Mouse (Mus musculus) G1E-ER4 (cell line): ENCODE measurements around the gene Smug1. TPM values are rescaled to one million over a fixed set of nuclear protein-coding genes. Genes with fewer than 3 reads are reported as not detected.

Experiments used
- GATA1 ChIP-seq: IDR thresholded peaks from one replicate; pipeline ENCODE4 v1.8.0; 2012; ENCODE audit warnings: low read length, inconsistent platforms
- polyA plus RNA-seq: library from polyadenylated mRNA; stranded (reverse); fragments of >175 nt; gene quantifications from 2 replicates; pipeline ENCODE4 v1.2.3, GENCODE M21; 2012

Gene Smug1
- polyA plus RNA-seq, 1 experiment, result 5.6 TPM

DNA sequence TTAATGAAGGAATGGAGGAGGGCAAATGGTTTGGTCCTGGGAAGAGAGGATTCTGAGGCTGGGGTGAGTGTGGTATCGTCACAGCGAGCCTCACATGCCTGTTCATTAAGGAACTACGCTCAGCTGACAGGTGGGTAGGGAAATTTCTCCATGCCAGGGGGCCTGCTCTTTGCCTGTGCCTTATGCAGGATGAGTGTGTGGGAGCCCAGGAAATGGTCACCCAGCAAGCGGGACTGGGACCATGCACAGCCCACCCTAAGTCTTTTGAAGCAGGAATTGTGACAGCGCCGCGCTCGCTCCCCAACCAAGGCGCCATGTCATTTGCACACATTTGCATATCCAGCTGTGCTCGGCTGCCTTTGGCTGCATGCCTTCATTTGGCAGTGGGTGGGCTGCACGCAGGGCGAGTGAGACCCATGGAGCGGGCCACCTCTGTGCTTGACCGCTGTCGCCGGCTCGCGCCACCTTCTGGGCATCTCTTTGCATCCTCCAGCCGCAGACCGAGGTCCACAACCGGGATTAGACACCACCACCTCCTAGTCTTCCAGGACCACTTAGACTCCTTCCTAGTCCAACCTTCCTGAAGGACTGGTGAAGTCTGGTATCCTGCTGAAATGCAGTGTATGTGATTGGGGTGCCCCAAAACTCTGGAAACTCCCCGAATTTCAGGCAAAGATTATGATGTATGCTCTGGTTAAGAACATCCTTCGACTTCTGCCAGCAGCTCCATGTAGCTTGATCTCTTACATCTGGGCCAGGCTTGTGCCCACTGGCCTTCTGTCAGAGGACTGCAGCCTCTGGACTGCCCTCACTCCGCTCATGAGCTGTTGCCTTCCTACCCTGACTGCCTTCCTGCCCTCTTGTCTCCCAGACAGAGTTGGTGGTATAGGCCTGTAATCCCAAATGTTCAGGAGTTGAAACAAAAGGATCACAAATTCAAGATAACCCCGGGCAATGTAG, 17.0 kb upstream of the Smug1 start:
- no peak for TF ChIP-seq GATA1

DNA sequence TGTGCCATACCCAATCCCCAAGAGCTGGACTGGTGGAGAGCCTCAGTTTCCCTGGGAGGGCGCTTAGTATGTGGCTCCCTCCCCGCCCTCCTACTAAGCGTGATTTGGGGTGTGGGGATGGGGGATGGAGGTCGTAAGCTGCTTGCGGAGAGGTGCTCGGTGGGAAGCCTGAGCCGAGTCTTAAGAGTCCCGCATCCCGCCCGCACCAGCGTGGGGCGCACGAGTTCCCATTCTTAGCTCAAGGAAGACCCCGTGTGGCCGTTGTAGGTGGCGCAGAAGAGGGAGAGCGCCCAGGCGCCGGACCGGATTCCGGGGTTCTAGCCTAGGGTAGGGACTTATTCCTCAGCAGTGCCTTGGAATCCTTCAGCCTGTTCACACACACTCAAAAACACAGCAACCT, 16.2 kb upstream of the Smug1 start:
- no peak for TF ChIP-seq GATA1

DNA sequence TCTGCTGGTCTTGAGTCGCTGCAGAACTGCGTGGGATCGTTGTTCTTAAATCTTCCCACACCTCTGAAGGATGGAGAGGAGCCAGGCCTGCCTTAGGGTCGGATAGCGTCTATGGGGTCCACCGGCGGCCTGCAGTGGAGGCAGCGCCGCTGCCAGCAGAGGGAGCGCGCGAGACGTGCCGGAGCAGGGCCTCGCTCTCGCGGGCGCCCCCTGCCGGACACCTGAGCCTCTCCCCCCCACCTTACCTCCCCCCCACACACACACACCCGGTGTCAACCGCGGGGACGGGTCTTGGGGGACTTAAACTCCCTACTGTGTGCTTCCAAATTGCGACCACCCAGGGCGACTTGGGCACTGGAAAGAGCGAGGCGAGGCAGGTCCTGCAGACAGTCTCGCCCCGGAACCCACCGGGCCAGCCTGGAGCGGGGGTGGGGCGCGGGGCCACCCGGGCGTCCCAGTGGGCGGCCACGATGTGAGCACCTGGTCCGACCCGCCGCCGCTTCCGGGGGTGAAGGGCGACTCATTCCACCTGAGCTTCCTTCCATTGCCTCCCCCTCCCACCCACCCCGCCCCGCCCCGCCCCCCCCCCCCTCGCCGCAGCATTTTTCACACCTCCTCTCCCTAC, 15.4 kb upstream of the Smug1 start:
- TF ChIP-seq GATA1, result no peak

DNA sequence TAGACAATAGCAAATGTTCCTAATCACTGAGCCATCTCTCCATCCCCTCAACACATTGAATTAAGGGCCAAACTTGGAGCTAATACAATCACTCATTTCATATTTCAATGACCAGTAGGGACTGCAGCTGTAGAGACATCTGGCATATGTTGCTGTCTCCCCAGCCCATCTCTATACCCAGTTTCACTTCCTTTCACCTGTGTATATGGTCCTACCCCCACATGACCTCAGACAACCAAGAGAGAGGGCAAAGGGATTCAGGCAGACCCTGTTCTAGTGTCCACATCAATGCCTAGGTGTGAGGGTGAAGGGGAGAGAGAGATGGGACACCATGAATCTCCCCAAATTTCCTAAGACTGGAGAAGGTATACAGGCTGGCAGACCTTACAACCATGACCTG, 13.5 kb upstream of the Smug1 start:
- no peak for TF ChIP-seq GATA1

DNA sequence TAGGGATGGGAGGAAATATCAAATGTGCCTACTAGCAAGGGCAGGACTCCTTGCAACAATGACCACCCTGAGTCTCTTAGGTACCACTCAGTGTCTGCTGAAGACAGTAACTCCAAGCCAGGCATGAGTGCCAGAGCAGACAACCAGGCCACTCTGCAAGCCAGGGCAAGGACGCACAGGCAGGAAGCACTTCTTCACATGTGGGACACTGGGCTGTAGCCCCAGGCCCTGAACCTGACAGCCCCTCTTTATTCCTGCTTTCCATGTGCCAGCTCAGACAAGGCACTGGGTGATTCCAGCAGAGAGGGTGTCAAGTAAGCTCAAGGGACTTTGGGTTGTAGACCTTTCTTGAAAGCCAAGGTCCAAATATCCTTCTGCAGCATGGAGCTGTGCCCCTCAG, 11.9 kb upstream of the Smug1 start:
- no peak for TF ChIP-seq GATA1

DNA sequence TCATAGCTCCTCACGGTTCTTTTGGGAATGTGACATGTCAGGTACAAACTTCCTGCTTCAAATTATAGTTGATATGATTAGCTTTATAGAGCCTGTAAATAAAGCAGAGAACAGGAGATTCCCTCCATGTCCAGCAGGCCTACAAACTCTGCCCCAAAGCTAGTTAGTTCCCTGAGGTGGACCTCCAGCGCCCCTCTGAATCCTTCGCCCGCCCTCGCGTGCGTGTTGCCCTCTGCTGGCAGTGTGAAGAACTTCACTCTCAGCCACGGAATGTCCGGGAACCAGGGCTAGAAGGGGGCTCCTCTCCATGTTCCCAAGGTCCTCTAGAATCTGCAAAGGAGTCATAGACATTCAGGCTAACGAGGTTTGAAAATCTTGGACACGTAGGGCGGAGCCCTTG, 11.2 kb upstream of the Smug1 start:
- no peak for TF ChIP-seq GATA1

DNA sequence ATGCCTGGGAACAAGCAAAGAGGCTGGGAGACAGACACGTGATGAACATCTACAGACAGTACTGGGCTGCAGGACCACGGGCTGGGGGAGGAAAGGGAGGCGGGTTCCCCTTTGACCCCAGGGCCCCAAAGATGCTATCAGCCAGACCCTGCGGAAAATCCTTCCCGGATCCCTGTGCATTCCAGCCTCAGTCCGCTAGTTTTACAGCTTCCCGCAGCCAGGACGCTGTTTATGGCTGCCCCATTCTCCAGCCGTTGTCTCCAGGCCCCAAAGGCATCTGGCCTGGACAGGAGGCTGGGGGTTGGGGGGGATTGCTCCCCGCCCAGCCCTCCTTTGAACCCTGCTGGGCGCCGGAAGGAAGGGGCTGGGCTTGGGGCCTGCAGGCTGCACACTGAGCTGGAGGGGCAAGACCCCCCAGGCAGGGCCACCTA, 10.7 kb upstream of the Smug1 start:
- TF ChIP-seq GATA1, result no peak

DNA sequence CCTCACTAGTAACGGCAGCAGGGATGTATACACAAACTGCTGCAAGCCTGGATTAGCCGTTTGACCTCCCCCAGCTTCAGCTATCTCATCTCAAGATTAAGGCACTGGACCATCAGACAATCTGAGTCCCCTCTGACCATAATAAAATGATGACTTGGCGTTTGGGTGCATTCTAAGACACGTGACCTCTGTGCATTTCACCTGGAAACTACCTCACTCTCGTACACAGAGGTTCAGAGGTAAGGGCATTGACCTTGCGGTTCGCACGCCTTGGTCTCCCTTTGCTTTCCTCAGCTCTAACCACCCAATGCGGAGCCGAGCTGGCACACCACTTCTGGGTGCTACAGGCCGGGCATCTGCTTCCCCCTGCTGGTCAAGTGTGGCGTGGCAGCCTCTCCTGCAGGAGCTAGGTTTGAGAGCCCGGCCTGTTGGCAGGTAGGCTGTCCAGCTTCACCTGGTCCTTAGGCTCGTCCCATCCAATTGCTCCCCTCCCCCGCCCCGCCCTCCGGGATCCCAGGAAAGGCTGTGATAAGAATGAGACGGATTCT, 10.1 kb upstream of the Smug1 start:
- no peak for TF ChIP-seq GATA1

DNA sequence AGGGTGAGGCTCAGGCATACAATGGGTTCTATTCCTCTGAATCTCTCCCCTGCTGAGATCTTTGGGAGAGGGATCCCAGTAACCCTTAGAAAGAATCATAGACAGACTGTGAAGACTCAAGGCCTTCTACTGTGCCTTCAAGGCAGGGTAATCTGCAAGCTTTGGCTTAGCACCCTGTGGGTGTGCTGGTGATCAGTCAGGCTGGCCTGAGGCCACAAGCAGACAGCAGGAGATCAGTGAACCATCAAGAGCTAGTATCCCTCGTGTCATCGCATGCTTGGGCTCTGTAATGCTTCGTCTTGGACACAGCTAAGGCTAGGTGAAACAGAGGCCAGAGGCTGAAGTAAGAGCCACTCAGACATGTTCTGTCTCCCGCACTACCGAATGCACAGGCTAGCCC, 6.4 kb upstream of the Smug1 start:
- no peak for TF ChIP-seq GATA1

DNA sequence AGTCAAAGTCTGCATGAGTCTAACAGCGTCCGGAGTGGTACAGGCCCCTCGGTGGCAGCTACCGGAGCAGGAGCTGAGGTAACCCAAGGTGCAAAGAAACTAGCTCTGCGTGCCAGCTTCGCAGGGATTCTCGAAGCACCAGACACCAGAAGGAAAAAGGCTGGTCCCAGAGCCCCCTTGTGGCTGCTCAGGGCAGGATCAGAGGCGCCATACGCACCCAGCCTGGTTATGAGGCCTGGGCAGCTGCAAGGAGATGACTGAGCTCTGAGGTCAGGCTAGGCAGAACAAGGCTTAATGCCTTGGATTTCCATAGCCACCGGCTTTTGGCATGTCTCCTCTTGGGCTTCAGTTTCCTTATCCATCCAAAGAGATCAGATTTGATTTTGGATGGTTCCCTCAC, 5.6 kb upstream of the Smug1 start:
- TF ChIP-seq GATA1, result no peak

DNA sequence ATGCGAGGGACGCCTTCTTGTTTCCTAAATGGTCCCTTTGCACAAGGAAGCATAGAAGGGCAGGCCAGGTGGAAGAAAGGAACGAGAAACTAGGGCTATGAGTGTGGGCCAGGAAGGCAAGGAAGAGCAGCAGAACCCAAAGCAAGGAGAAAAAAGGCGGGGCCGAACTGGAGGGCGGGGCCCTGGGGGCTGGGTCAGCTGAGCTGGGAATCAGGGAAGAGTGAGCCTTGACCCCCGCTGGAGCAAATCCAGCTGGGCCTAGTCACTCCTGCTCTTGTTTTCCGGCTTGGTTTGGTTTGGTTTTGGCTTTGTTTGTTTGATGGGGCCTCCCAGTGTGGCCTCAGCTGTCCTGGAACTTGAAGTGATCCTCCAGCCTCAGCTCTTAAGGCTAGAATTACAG, 4.4 kb upstream of the Smug1 start:
- no peak for TF ChIP-seq GATA1

DNA sequence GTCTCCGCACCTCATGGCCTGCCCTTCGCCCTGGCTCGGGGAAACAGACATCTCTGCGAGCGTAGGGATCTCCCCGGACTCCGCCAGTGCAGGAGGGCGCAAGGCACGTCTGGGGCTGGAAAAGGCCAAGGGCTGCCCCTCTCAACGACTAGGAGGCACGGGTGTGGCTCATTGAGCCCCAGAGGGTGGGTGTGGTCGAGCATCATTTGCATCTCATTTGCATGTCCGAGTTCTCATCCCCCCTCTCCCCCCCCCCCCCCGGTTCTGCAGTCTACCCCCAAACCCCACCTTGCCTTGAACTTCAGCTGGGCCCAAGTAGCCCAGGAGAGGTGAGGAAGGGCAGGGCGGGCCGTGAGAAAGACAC, 3.4 kb upstream of the Smug1 start:
- no peak for TF ChIP-seq GATA1

DNA sequence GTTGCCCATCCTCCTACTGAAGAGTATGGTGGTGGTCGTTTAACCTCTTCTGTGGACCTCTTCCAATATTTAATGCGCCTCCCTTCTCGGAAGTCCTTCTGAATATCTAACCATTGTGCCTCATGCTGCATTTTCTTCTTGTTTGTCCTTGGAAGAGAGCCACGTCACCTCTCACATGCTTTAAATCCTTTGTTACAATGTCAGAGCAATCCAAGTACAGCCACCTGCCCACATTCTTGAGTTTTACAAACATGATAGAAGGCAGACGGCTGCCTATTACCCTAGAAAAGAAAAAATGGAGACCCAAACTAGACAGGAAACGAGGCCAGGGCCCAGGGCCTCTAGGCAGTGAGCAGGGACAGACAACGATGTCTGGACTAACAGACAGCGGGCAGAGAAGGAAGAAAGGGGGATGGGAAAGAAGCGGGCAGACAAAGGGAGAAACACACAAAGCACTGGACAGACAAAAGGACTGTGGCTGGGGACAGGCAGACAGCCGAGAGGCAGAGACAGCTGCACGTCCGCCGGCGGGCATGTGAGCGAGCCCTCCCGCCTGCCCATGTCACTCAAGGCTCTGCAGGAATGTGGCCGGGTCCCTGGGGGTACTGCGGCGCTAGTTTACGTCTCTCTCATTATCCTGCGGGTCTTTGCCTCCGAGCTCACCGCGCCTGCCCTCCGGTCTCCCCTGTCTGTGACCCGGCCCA, 2.9 kb upstream of the Smug1 start:
- no peak for TF ChIP-seq GATA1

DNA sequence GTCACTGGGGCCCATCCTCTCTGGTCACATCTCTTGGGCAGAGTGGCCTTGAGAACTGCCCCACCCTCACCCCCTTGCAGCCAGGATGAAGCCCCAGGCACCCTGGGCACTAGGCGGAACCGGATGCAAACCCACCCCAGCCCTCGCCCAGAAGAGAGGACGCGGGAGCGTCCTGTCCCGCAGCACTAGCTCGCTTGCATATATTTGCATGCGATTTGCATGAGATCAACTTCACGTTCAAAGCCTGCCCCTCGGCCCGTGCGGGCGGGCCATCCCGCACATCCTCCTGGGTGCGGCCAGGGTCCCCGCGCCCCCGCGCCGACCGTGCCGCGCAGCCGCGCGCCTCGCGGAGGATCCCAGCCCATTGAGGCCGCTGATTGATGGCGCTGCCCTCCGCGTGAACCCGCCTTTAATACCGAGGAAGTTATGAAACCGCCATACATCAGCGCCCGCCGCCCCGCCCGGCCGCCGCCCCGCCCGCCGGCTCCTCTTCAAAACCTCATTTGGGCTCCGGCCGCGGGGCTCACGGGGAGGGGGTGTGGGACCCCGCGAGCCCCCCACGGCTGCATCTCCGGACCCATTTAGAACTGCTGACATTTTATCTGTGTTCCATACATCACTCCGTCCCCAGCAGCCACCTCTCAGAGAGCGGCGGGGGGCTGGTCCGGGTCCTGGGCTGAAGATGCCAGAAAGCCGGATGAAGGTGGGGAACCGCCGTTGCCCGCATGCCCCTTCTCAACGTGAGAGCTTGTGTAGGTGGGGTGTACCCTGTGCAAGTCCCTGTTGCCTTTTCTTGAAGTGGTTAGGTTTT, 2.1 kb upstream of the Smug1 start:
- TF ChIP-seq GATA1, result no peak

DNA sequence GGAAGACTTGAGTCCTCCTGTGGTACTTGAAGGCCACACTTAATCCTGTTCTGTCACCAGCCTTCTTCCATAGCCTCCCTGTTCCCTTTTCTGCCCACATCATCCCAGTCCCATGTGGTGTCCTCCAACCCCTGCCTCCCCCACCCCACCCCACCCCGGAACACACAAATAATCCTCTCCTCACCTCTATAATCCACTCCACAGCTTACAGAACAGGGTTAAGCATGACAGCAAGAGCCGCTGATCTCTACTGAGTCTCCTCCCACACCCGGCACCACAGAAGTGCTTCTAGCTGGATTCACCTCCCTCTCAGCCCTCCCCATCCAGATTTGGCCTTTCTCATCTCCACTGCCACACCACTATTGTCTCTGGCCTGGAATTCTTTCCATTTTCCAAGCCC, 894 bp upstream of the Smug1 start:
- TF ChIP-seq GATA1, result no peak

DNA sequence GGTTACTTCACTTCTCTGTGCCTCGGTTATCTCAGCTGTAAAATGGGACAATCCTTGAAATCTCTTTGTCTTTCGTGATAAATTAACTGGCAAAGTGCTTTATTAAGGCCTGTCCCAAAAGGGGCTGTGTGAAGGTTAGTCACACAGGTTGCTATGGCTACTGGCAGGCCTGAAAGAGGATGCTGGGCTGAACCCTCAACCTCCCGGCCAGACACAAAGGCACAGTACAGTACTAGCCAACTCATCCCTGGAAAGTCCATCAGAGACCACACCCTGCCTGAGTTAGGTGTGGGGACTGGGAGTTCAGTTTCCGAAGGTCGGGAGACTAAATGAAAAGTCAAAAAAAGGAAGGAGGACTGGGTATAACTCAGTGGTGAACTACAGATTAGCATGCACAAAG, 968 bp downstream of the Smug1 start:
- TF ChIP-seq GATA1, result no peak
